Mouse (Mus musculus): ENCODE data around the gene Slco3a1. TPM values are rescaled to one million over a fixed set of nuclear protein-coding genes. Genes with fewer than 3 reads are reported as not detected.

The Slco3a1 gene
- polyA plus RNA-seq, 1 experiment from 2014 or later: 19.6 TPM

DNA sequence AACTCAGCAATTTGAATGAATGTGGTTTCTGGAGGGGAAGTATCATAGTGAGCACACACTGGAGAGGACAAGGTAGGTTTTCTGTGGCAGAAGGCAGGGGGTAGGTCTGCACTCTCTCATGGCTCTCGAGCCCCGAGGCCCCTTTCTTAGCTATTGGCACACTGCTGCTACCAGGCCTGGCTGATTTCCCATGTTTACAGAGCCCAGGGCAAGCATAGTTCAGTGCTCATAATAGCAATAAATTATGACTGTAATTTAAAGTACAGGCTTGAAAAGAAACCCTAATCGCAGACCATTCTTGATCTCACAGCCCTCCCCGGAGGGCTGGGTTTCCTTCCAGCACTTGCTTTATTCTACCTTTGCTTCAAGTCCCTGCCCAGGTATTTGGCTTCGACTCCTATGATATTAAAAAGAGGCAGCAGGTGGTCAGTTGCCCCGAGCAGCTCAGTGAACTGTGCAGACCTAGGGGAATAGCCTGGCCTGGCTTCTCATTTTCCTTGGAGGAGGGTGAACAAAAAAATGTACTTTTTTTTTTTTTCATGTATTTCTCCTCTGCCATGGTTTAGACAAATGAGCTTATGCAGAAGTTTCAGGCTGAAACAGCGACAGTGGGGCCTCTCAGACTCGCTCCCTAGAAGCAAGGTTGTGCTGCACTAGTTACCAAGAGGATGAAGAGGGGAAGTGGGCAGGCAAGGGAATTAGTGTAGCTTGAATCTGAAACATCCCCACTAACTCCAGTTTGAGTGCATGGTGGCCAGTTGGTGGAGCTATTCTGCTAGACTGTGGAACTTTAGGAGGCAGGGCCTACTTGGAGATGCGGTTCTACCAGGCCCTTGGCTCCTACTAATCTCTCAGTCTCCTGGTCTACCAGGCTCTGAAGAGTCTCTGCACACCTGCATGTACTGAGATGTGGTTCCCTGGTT is 130.4 kb downstream of the Slco3a1 start:
- WGBS: 22% methylated on average over 9 of the region's 9 CpGs
- no peaks in the 10 kb centered on the region for H3K36me3 ChIP-seq (ENCODE audit: control insufficient read depth, insufficient read depth, low read length)
- H3K4me3 ChIP-seq (ENCODE audit: low read length): no peak overlapping the region
- 0 out of 2 replicates have a peak, but pooled peaks cover 3% of the 10 kb centered on the region for H3K27me3 ChIP-seq (ENCODE audit: control insufficient read depth, insufficient read depth, low read length)
- H3K4me2 ChIP-seq (replicated peaks; ENCODE audit: low read depth, low read length): no peak overlapping the region
- peak overlapping the region; percentile 0; the same call in 1 of the 2 replicates for H3K27ac ChIP-seq (ENCODE audit: low read depth, low read length)
- H3K9me3 ChIP-seq (ENCODE audit: control insufficient read depth, low read length): no peaks in the 10 kb centered on the region
- no peak overlapping the region for H3K9ac ChIP-seq (ENCODE audit: low read depth, low read length)
- peak; percentile 75 for ATAC-seq (ENCODE audit: low FRiP score, low TSS enrichment)
- H3K4me1 ChIP-seq (ENCODE audit: control insufficient read depth, insufficient read depth, low read length): peaks cover 19% of the 10 kb centered on the region; the same call in 1 of the 2 replicates

DNA sequence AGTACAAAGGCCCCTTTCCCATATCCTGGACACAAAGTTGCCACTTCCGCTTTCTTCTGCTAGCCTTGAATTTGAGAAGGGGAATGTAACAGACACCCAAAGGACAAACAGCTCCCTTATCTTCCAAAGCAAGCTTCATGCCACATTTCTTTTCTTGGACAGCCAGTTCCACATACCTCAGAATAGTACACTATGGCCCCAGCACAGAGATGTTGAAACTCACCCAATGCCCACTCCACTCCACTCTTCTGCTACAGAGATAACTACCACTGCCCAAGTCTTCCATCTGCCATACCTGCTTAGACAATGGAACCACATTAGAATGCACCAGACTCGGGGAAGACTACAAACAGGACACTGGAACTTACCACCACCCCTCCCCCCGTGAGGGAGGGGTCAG is 131.3 kb downstream of the Slco3a1 start:
- Histone ChIP-seq H3K27me3 (ENCODE audit: control insufficient read depth, insufficient read depth, low read length) (0 out of 2 replicates have a peak, but pooled peaks cover 3% of the 10 kb centered on the region), H3K27ac (ENCODE audit: low read depth, low read length) (peak overlapping the region; percentile 0; the same call in 1 of the 2 replicates)

DNA sequence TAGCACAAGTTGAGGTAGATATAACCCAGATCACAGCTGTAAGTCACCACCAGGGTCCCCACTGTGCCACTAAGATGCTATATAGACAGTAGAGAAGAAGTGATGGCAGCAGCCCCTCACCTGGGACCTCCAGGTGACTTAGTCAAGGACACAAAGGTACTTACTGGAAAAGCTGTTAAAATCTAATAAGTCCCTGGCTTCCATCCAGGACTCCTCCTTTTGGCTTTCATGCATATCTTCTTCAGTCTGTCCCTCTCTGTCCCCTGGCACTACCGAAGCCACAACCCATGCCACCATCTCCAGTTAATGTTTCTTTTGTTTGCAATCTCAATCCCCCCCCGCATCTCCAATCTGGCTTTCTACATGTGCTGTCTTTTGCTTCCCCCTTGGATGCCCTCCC is 131.8 kb downstream of the Slco3a1 start:
- ATAC-seq (ENCODE audit: low FRiP score, low TSS enrichment): no peak
- no peak overlapping the region for H3K9ac ChIP-seq (ENCODE audit: low read depth, low read length)
- H3K27ac ChIP-seq (ENCODE audit: low read depth, low read length): no peak overlapping the region
- no peak overlapping the region for H3K4me2 ChIP-seq (replicated peaks; ENCODE audit: low read depth, low read length)
- H3K9me3 ChIP-seq (ENCODE audit: control insufficient read depth, low read length): no peaks in the 10 kb centered on the region
- peaks cover 19% of the 10 kb centered on the region; the same call in 1 of the 2 replicates for H3K4me1 ChIP-seq (ENCODE audit: control insufficient read depth, insufficient read depth, low read length)
- 0 out of 2 replicates have a peak, but pooled peaks cover 3% of the 10 kb centered on the region for H3K27me3 ChIP-seq (ENCODE audit: control insufficient read depth, insufficient read depth, low read length)
- no peaks in the 10 kb centered on the region for H3K36me3 ChIP-seq (ENCODE audit: control insufficient read depth, insufficient read depth, low read length)
- no peak overlapping the region for H3K4me3 ChIP-seq (ENCODE audit: low read length)
- WGBS: 86% methylated on average over 2 of the region's 2 CpGs

More for the DNA sequence above, 131.3 kb downstream of the Slco3a1 start:
- no peak overlapping the region for H3K9ac ChIP-seq (ENCODE audit: low read depth, low read length)
- WGBS: 74% methylated on average over 3 of the region's 3 CpGs
- H3K4me1 ChIP-seq (ENCODE audit: control insufficient read depth, insufficient read depth, low read length): peaks cover 19% of the 10 kb centered on the region; the same call in 1 of the 2 replicates
- H3K4me3 ChIP-seq (ENCODE audit: low read length): no peak overlapping the region
- H3K4me2 ChIP-seq (replicated peaks; ENCODE audit: low read depth, low read length): no peak overlapping the region
- no peak for ATAC-seq (ENCODE audit: low FRiP score, low TSS enrichment)
- no peaks in the 10 kb centered on the region for H3K9me3 ChIP-seq (ENCODE audit: control insufficient read depth, low read length)
- H3K36me3 ChIP-seq (ENCODE audit: control insufficient read depth, insufficient read depth, low read length): no peaks in the 10 kb centered on the region

DNA sequence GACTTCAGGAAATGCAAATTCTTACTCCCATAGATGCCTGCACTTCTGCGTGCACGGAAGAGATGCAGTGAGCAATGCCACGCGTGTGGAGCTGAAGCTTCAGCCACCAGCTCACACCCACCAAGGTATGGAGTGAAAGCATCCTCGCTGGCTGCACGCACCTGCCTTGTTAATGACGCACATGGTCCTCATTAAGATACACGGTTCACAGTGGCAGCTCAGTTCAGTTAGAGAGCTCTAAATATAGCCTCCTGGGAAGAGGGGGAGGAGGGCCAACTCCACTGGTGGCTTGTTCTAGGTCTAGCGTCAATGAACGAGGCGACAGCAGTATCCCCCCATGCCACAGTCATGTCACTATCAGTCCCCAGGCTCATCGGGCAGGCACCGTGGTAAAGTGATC is 132.6 kb downstream of the Slco3a1 start:
- H3K4me2 ChIP-seq (replicated peaks; ENCODE audit: low read depth, low read length): no peak overlapping the region
- ATAC-seq (ENCODE audit: low FRiP score, low TSS enrichment): no peak
- no peaks in the 10 kb centered on the region for H3K36me3 ChIP-seq (ENCODE audit: control insufficient read depth, insufficient read depth, low read length)
- 0 out of 2 replicates have a peak, but pooled peaks cover 3% of the 10 kb centered on the region for H3K27me3 ChIP-seq (ENCODE audit: control insufficient read depth, insufficient read depth, low read length)
- H3K4me3 ChIP-seq (ENCODE audit: low read length): no peak overlapping the region
- WGBS: 68% methylated on average over 13 of the region's 13 CpGs
- H3K27ac ChIP-seq (ENCODE audit: low read depth, low read length): no peak overlapping the region
- no peaks in the 10 kb centered on the region for H3K9me3 ChIP-seq (ENCODE audit: control insufficient read depth, low read length)
- no peak overlapping the region for H3K9ac ChIP-seq (ENCODE audit: low read depth, low read length)
- H3K4me1 ChIP-seq (ENCODE audit: control insufficient read depth, insufficient read depth, low read length): peaks cover 19% of the 10 kb centered on the region; the same call in 1 of the 2 replicates

DNA sequence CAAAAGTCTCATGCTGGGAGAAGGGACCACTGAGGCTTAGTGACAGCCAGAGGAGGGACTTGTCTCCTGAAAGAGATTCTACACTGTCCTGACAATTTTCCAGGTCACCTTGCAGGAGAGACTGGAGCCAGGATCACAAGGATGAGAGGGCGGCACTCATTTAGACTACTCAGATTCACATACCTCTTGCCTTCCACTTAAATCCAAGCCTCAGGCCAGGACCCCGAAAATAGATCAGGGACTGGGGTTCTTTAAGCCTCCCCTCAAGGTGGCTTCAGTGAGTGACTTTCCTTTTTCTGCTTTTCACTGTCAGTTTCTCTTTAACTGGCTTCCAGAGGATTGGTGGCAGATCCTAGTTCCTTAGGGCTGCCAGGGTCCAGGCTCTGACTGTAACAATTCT is 133.0 kb downstream of the Slco3a1 start:
- Histone ChIP-seq H3K27ac (ENCODE audit: low read depth, low read length) (no peak overlapping the region), H3K9me3 (ENCODE audit: control insufficient read depth, low read length) (no peaks in the 10 kb centered on the region), H3K9ac (ENCODE audit: low read depth, low read length) (no peak overlapping the region), H3K27me3 (ENCODE audit: control insufficient read depth, insufficient read depth, low read length) (0 out of 2 replicates have a peak, but pooled peaks cover 3% of the 10 kb centered on the region), H3K36me3 (ENCODE audit: control insufficient read depth, insufficient read depth, low read length) (no peaks in the 10 kb centered on the region), H3K4me1 (ENCODE audit: control insufficient read depth, insufficient read depth, low read length) (peaks cover 19% of the 10 kb centered on the region; the same call in 1 of the 2 replicates), H3K4me3 (ENCODE audit: low read length) (no peak overlapping the region), H3K4me2 (replicated peaks; ENCODE audit: low read depth, low read length) (no peak overlapping the region)
- 90% methylated on average over 2 of the region's 2 CpGs for WGBS
- ATAC-seq (ENCODE audit: low FRiP score, low TSS enrichment): no peak

DNA sequence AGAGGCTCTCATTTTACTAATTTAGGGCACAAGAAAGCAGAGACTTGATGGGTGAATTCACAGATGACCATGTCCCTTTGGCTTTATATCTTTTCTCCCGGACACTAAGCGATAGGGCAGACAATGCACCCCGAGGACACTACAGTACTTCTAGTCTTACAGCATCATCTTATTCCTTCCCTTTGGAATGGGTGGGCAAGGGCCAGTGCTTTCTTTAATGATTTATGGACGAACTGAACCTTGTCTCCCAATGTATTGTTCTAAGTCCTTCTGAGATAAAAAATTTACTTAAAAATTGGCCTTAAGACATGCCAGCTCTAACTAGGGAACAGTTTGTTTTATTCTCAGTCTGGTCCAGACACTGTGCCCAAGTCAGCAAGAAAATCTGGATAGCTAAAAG is 134.9 kb downstream of the Slco3a1 start:
- Histone ChIP-seq H3K4me2 (replicated peaks; ENCODE audit: low read depth, low read length) (no peak overlapping the region), H3K27me3 (ENCODE audit: control insufficient read depth, insufficient read depth, low read length) (0 out of 2 replicates have a peak, but pooled peaks cover 3% of the 10 kb centered on the region), H3K36me3 (ENCODE audit: control insufficient read depth, insufficient read depth, low read length) (no peaks in the 10 kb centered on the region), H3K27ac (ENCODE audit: low read depth, low read length) (no peak overlapping the region), H3K9ac (ENCODE audit: low read depth, low read length) (no peak overlapping the region), H3K4me3 (ENCODE audit: low read length) (no peak overlapping the region), H3K9me3 (ENCODE audit: control insufficient read depth, low read length) (no peaks in the 10 kb centered on the region), H3K4me1 (ENCODE audit: control insufficient read depth, insufficient read depth, low read length) (peaks cover 15% of the 10 kb centered on the region; the same call in 1 of the 2 replicates)
- ATAC-seq (ENCODE audit: low FRiP score, low TSS enrichment): no peak
- 85% methylated on average over 4 of the region's 4 CpGs for WGBS

DNA sequence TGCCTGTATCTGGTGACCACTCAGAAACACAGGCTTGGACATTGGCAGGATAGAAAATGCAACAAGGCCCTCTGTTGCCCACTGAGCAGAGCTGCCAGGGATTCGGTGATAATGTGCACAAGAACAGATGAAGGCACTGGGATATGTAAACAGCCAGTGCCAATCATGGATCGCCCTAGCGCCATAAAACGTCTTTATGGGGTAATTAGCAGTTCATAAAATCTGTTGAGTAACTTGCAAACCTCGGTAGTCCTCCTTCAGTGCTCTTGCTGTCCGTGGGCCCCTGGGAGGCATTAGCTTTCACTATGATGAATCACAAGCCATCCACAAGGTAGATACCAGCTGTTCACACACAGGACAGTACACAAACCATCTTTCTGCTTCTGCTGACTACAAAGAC is 137.6 kb downstream of the Slco3a1 start:
- H3K9ac ChIP-seq (ENCODE audit: low read depth, low read length): no peak overlapping the region
- no peak overlapping the region for H3K27ac ChIP-seq (ENCODE audit: low read depth, low read length)
- H3K4me2 ChIP-seq (replicated peaks; ENCODE audit: low read depth, low read length): no peak overlapping the region
- no peak overlapping the region for H3K4me3 ChIP-seq (ENCODE audit: low read length)
- no peaks in the 10 kb centered on the region for H3K36me3 ChIP-seq (ENCODE audit: control insufficient read depth, insufficient read depth, low read length)
- no peaks in the 10 kb centered on the region for H3K27me3 ChIP-seq (ENCODE audit: control insufficient read depth, insufficient read depth, low read length)
- ATAC-seq (ENCODE audit: low FRiP score, low TSS enrichment): peak; percentile 55
- H3K9me3 ChIP-seq (ENCODE audit: control insufficient read depth, low read length): no peaks in the 10 kb centered on the region
- no peaks in the 10 kb centered on the region for H3K4me1 ChIP-seq (ENCODE audit: control insufficient read depth, insufficient read depth, low read length)
- 24% methylated on average over 6 of the region's 6 CpGs for WGBS

DNA sequence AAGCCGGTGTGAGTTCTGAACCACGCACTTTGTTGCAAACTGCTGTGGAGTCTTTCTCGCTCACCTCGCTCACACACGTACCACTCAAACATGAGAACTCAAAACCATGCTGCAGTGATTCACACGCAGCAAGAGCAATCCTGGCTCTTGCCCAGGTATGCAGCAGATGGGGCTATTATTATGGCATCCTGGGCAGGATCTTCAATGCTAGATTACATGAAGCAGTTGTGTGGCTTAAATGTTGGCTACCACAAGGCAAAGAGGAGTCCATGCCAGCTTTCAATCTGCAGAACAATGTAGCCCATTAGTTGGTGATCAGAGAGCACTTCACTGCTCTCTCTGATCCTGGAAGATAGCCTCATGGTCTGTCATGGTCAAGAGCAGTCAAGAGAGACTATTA is 139.3 kb downstream of the Slco3a1 start:
- H3K27me3 ChIP-seq (ENCODE audit: control insufficient read depth, insufficient read depth, low read length): no peaks in the 10 kb centered on the region
- H3K27ac ChIP-seq (ENCODE audit: low read depth, low read length): no peak overlapping the region
- no peak overlapping the region for H3K9ac ChIP-seq (ENCODE audit: low read depth, low read length)

More for the DNA sequence above, 139.3 kb downstream of the Slco3a1 start:
- Histone ChIP-seq H3K4me2 (replicated peaks; ENCODE audit: low read depth, low read length) (no peak overlapping the region), H3K4me1 (ENCODE audit: control insufficient read depth, insufficient read depth, low read length) (no peaks in the 10 kb centered on the region), H3K9me3 (ENCODE audit: control insufficient read depth, low read length) (no peaks in the 10 kb centered on the region), H3K36me3 (ENCODE audit: control insufficient read depth, insufficient read depth, low read length) (no peaks in the 10 kb centered on the region), H3K4me3 (ENCODE audit: low read length) (no peak overlapping the region)
- no peak for ATAC-seq (ENCODE audit: low FRiP score, low TSS enrichment)
- 97% methylated on average over 6 of the region's 6 CpGs for WGBS
